Mouse (Mus musculus) Patski (cell line): ENCODE results near the gene Ctcf. TPM values are rescaled to one million over a fixed set of nuclear protein-coding genes. Genes with fewer than 3 reads are reported as not detected.

Source experiments
- ATAC-seq: fragments of 100-300 bp; one replicate; pipeline ENCODE4 v1.8.0; 2021
- CTCF ChIA-PET: fragments of 350-600 bp; sonication (Branson Sonifier 250); formaldehyde crosslinking; loops from one replicate; lab custom pipeline; 2022; ENCODE audit warnings: inconsistent platforms; lab: Charles Lee
- POLR2A ChIA-PET: fragments of 350-600 bp; sonication (Branson Sonifier 250); formaldehyde crosslinking; loops from one replicate; lab custom pipeline; 2022; ENCODE audit warnings: antibody characterized with exemption, inconsistent platforms; lab: Charles Lee
- DNase-seq: peaks from one replicate; pipeline ENCODE4 v3.0.0-alpha.2; 2011; ENCODE audit warnings: low read depth, low spot score
- H3K27me3 ChIP-seq: fragments of 371-371 bp; one replicate; pipeline ENCODE4 v1.5.1; 2021
- CTCF ChIP-seq: fragments of 100-300 bp; IDR thresholded peaks from one replicate; pipeline ENCODE4 v1.5.1; 2021
- in situ Hi-C: fragments of 300-500 bp; cut with MboI; formaldehyde crosslinking; loops from 3 replicates; pipeline ENCODE4 v1.11.1; 2018; ENCODE audit warnings: low pct_unique_long_range_greater_than_20kb, mixed read lengths
- polyA plus RNA-seq: library from polyadenylated mRNA; unstranded; gene quantifications from one replicate; pipeline ENCODE4 v1.2.3, GENCODE M21; 2021

The Ctcf gene
- polyA plus RNA-seq, 1 experiment from 2014 or later = 62.5 TPM

GRCm38 (mm10) chr8:105725726-105726125 is 89.4 kb downstream of the Ctcf start:
- H3K27me3 ChIP-seq = no peaks in the 10 kb centered on the region
- ChIA-PET CTCF (interaction anchor here (1.0 kb wide), 1 partner anchor 11 kb away, joined by 3 read pairs; no protein-coding TSS in a partner anchor), POLR2A (no interaction called here)
- ATAC-seq (no peak), DNase-seq (no peak)
- in situ Hi-C loops = no loop called here
- TF ChIP-seq CTCF = no peak

DNA sequence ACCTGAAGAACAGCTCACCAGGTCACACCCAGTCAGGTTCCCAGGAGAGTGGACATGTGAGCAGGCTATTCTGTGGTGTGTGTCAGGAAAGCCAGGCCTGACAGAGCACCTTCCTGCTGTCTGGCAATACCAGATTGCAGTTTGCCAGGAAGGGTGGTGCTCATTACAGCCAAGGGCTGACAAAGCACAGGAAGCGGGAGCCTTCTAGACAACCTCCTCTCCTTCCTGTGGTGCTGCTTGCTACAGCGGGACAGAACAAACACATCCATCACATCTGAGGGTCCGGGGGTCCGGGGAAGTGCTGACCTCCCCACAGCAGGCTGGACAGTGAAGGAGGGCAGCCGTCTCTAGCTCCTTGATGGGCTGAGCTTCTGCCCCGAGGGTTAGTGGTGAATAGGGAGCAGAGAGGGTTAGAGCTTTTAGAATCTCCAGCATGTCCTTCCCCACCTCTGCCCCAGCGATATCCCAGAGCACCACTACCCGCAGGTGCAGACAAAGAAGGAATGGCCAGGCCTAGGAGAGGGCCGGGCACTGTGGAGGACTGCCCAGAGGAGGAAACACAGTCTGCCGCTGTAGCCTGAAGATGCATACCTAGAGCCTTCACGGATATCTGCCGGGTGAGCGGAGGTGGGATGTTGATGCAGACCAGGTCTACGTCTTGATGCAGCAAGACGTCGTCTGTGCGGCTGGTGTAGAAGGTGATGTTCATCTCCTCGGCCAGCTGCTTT is 91.2 kb downstream of the Ctcf start:
- ChIA-PET CTCF (interaction anchor here (2.1 kb wide), 1 partner anchor 11 kb away, joined by 5 read pairs; no protein-coding TSS in a partner anchor), POLR2A (no interaction called here)
- in situ Hi-C loops = no loop called here
- TF ChIP-seq CTCF = no peak
- ATAC-seq (no peak), DNase-seq (no peak)
- no peaks in the 10 kb centered on the region for H3K27me3 ChIP-seq

- TF ChIP-seq CTCF = no peak
- ATAC-seq = peak; percentile 73
- POLR2A ChIA-PET = no interaction called here
These were observed 95.8 kb downstream of the Ctcf start for GRCm38 (mm10) chr8:105732186-105732585.

More at GRCm38 (mm10) chr8:105732186-105732585, 95.8 kb downstream of the Ctcf start:
- in situ Hi-C loops = no loop called here
- CTCF ChIA-PET = interaction anchor here (0.9 to 1.3 kb wide), 2 partner anchors 9 to 18 kb away, joined by 3 to 5 read pairs; no protein-coding TSS in a partner anchor
- no peaks in the 10 kb centered on the region for H3K27me3 ChIP-seq
- no peak for DNase-seq

Other genes starting within 250 kb of the Ctcf start
- not detected for gene Kctd19, start 223.1 kb upstream of the Ctcf start, polyA plus RNA-seq
- gene Lrrc36, start 223.0 kb upstream of the Ctcf start, polyA plus RNA-seq = not detected
- 2.7 TPM for gene Tppp3, start 165.0 kb upstream of the Ctcf start, polyA plus RNA-seq
- 68.3 TPM for gene Zdhhc1, start 139.7 kb upstream of the Ctcf start, polyA plus RNA-seq
- gene Hsd11b2, start 117.8 kb upstream of the Ctcf start, polyA plus RNA-seq = 8.2 TPM
- 159 TPM for gene Atp6v0d1, start 70.5 kb upstream of the Ctcf start, polyA plus RNA-seq
- gene Ripor1, start 31.3 kb upstream of the Ctcf start, polyA plus RNA-seq = 84.2 TPM
- gene Agrp, start 825 bp downstream of the Ctcf start, polyA plus RNA-seq = 0.30 TPM
- gene Carmil2, start 49.7 kb downstream of the Ctcf start, polyA plus RNA-seq = 0.44 TPM
- gene Acd, start 64.5 kb downstream of the Ctcf start, polyA plus RNA-seq = 39.2 TPM
- gene Pard6a, start 64.6 kb downstream of the Ctcf start, polyA plus RNA-seq = 23.3 TPM
- gene 4933405L10Rik, start 71.1 kb downstream of the Ctcf start, polyA plus RNA-seq = 1.0 TPM
- gene Enkd1, start 71.6 kb downstream of the Ctcf start, polyA plus RNA-seq = 39.5 TPM
- gene Gfod2, start 122.1 kb downstream of the Ctcf start, polyA plus RNA-seq = 23.6 TPM
- 25.3 TPM for gene Ranbp10, start 190.8 kb downstream of the Ctcf start, polyA plus RNA-seq
- gene Tsnaxip1, start 191.2 kb downstream of the Ctcf start, polyA plus RNA-seq = 0.24 TPM
- 38.4 TPM for gene Cenpt, start 216.7 kb downstream of the Ctcf start, polyA plus RNA-seq
- gene Thap11, start 218.6 kb downstream of the Ctcf start, polyA plus RNA-seq = 49.7 TPM
- 19.1 TPM for gene Nutf2, start 224.0 kb downstream of the Ctcf start, polyA plus RNA-seq
- 50.9 TPM for gene Edc4, start 244.3 kb downstream of the Ctcf start, polyA plus RNA-seq